In the genomic region with DNA sequence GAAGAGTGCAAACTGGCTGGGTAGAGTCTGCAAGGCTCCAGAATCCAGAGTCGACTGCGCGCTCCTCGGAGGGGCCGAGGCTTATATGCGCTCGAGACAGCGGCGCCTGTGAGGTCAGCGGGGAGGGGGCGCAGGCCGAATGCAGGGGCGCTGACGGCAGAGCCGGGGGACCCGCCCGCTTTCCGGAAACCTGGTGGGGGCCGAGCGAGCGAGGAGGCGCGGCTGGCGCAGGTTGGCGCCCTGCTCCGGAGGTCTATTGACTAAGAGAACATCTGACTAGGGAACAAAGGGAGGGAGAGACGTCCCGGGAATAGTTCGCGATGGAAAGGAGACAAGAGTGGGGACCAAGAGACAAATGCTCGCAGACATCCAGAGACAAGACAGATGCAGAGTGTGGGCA, we compare ENCODE assay signal across 9 mouse cellular contexts. TPM values are rescaled to one million over a fixed set of nuclear protein-coding genes. Genes with fewer than 3 reads are reported as not detected.
DNase-seq lines count a peak whose midpoint lies in the region; ATAC-seq and TF ChIP-seq lines count a peak whose summit lies in the region.
"Had no signal": no experiment of that assay in that cellular context is flagged by ENCODE, and none has a peak within 500 bp of the region (broad histone marks: within the 10 kb centered on the region; RNA-seq: fewer than 3 reads in every experiment).

Trh (minus strand) TSS at position 60 of the 400 bp plus-strand sequence.

- intact Hi-C loops in gastrocnemius, adult 2 months (cut with DNase I) = no loop called here

- TF ChIP-seq CTCF in gastrocnemius, adult 2 months (IDR thresholded peaks at IDR 0.05) = no peak

- no peak for DNase-seq in kidney, postnatal 25 days
- DNase-seq in embryonic facial prominence, embryonic 11.5 days (ENCODE audit: low spot score) = peak; percentile 15
- DNase-seq in gastrocnemius, adult 2 months = no peak
- DNase-seq in adrenal gland, postnatal 4 days (ENCODE audit: low spot score in 2 of 2) = no peak

- H3K27ac ChIP-seq in kidney, embryonic 16.5 days (ENCODE audit: low read length) = no peak within 1 kb of the TSS
- no peak within 1 kb of the TSS for H3K27ac ChIP-seq in embryonic facial prominence, embryonic 11.5 days (replicated peaks; ENCODE audit: low read depth, low read length)
- H3K27ac ChIP-seq in intestine, embryonic 16.5 days (ENCODE audit: low read length) = no peak within 1 kb of the TSS
- no peak within 1 kb of the TSS for H3K27ac ChIP-seq in neural tube, embryonic 14.5 days (ENCODE audit: low read depth, low read length)
- no peak within 1 kb of the TSS for H3K27ac ChIP-seq in gastrocnemius, adult 2 months

- no peaks in the 10 kb centered on the region for H3K36me3 ChIP-seq in kidney, embryonic 16.5 days (ENCODE audit: insufficient read depth, low read length)
- no peaks in the 10 kb centered on the region for H3K36me3 ChIP-seq in embryonic facial prominence, embryonic 11.5 days (replicated peaks; ENCODE audit: control insufficient read depth, insufficient read depth, low read depth, low read length)
- no peaks in the 10 kb centered on the region for H3K36me3 ChIP-seq in intestine, embryonic 16.5 days (ENCODE audit: control insufficient read depth, insufficient read depth, low read length)
- no peaks in the 10 kb centered on the region for H3K36me3 ChIP-seq in neural tube, embryonic 14.5 days (ENCODE audit: control insufficient read depth, insufficient read depth, low read length)

- H3K4me1 ChIP-seq in kidney, embryonic 16.5 days (ENCODE audit: insufficient read depth, low read length) = 0 out of 2 replicates have a peak, but pooled peaks cover 5% of the 10 kb centered on the region
- no peaks in the 10 kb centered on the region for H3K4me1 ChIP-seq in embryonic facial prominence, embryonic 11.5 days (ENCODE audit: control insufficient read depth, insufficient read depth, low read length)
- 0 out of 2 replicates have a peak, but pooled peaks cover 3% of the 10 kb centered on the region for H3K4me1 ChIP-seq in intestine, embryonic 16.5 days (ENCODE audit: control insufficient read depth, insufficient read depth, low read length)
- H3K4me1 ChIP-seq in neural tube, embryonic 14.5 days (ENCODE audit: control insufficient read depth, insufficient read depth, low read length) = no peaks in the 10 kb centered on the region

- peaks cover 29% of the 10 kb centered on the region for H3K27me3 ChIP-seq in kidney, embryonic 16.5 days (ENCODE audit: insufficient read depth, low read length)
- H3K27me3 ChIP-seq in embryonic facial prominence, embryonic 11.5 days (ENCODE audit: control insufficient read depth, insufficient read depth, low read length) = peaks cover 21% of the 10 kb centered on the region
- peaks cover 24% of the 10 kb centered on the region for H3K27me3 ChIP-seq in intestine, embryonic 16.5 days (replicated peaks; ENCODE audit: control insufficient read depth, insufficient read depth, low read length)
- H3K27me3 ChIP-seq in neural tube, embryonic 14.5 days (ENCODE audit: control insufficient read depth, insufficient read depth, low read length) = no peaks in the 10 kb centered on the region; the same call in none of the 2 replicates

- 1% methylated on average over 31 of the region's 31 CpGs for WGBS in kidney, embryonic 16.5 days
- WGBS in embryonic facial prominence, embryonic 11.5 days = 1% methylated on average over 31 of the region's 31 CpGs
- under 1% methylated on average over 31 of the region's 31 CpGs for WGBS in intestine, embryonic 16.5 days
- WGBS in neural tube, embryonic 14.5 days = under 1% methylated on average over 31 of the region's 31 CpGs

- no peaks in the 10 kb centered on the region for H3K9me3 ChIP-seq in kidney, embryonic 16.5 days (ENCODE audit: low read length)
- H3K9me3 ChIP-seq in embryonic facial prominence, embryonic 11.5 days (replicated peaks; ENCODE audit: control insufficient read depth, low read length) = no peaks in the 10 kb centered on the region
- H3K9me3 ChIP-seq in intestine, embryonic 16.5 days (ENCODE audit: control insufficient read depth, low read length) = no peaks in the 10 kb centered on the region
- H3K9me3 ChIP-seq in neural tube, embryonic 14.5 days (ENCODE audit: control insufficient read depth, low read length) = no peaks in the 10 kb centered on the region

- peak within 1 kb of the TSS; percentile 57 for H3K9ac ChIP-seq in kidney, embryonic 16.5 days (replicated peaks; ENCODE audit: low read length)
- peak within 1 kb of the TSS; percentile 54 for H3K9ac ChIP-seq in embryonic facial prominence, embryonic 11.5 days (replicated peaks; ENCODE audit: low read length)
- peak within 1 kb of the TSS; percentile 41; the same call in 1 of the 2 replicates for H3K9ac ChIP-seq in intestine, embryonic 16.5 days (ENCODE audit: low read depth, low read length)
- H3K9ac ChIP-seq in neural tube, embryonic 14.5 days (replicated peaks; ENCODE audit: low read depth, low read length) = peak within 1 kb of the TSS; percentile 52

- no peak for ATAC-seq in kidney, embryonic 16.5 days (ENCODE audit: low FRiP score, low TSS enrichment)
- no peak for ATAC-seq in embryonic facial prominence, embryonic 11.5 days (replicated peaks; ENCODE audit: insufficient number of reproducible peaks, low FRiP score, low TSS enrichment, low read depth)
- ATAC-seq in intestine, embryonic 16.5 days = no peak
- ATAC-seq in neural tube, embryonic 14.5 days (ENCODE audit: low read depth) = no peak
- ATAC-seq in granulocyte monocyte progenitor cell, adult 5-6 weeks (replicated peaks; ENCODE audit: poor library complexity, severe bottlenecking) = no peak

- H3K4me2 ChIP-seq in kidney, embryonic 16.5 days (replicated peaks; ENCODE audit: low read depth, low read length) = peak within 1 kb of the TSS; percentile 61
- peak within 1 kb of the TSS; percentile 70 for H3K4me2 ChIP-seq in embryonic facial prominence, embryonic 11.5 days (ENCODE audit: low read depth, low read length)
- H3K4me2 ChIP-seq in intestine, embryonic 16.5 days (ENCODE audit: low read depth, low read length) = peak within 1 kb of the TSS; percentile 53
- H3K4me2 ChIP-seq in neural tube, embryonic 14.5 days (ENCODE audit: low read depth, low read length) = peak within 1 kb of the TSS; percentile 58

- peak within 1 kb of the TSS; percentile 45 for H3K4me3 ChIP-seq in kidney, embryonic 16.5 days (ENCODE audit: low read length)
- H3K4me3 ChIP-seq in embryonic facial prominence, embryonic 11.5 days (ENCODE audit: low read depth, low read length) = peak within 1 kb of the TSS; percentile 33
- H3K4me3 ChIP-seq in intestine, embryonic 16.5 days (ENCODE audit: low read length) = peak within 1 kb of the TSS; percentile 37
- H3K4me3 ChIP-seq in neural tube, embryonic 14.5 days (ENCODE audit: low read depth, low read length) = peak within 1 kb of the TSS; percentile 26; the same call in 1 of the 2 replicates
- no peak within 1 kb of the TSS for H3K4me3 ChIP-seq in gastrocnemius, adult 2 months

RNA-seq across cellular contexts. Expression of gene Trh, which starts in this region (rescaled TPM):
- 7.2 TPM in 2 replicates for polyA plus RNA-seq in kidney, embryonic 16.5 days (2015; fragmentation: Nextera tagmentation; extraction: Ambion mirVana)
- 0.56 and 1.9 TPM in 2 replicates for polyA plus RNA-seq in embryonic facial prominence, embryonic 11.5 days (2014; fragmentation: Nextera tagmentation; extraction: Ambion mirVana)
- 1.8 and 2.5 TPM in 2 replicates for polyA plus RNA-seq in intestine, embryonic 16.5 days (2015; fragmentation: Nextera tagmentation; extraction: Ambion mirVana)
- 0.78 and 1.1 TPM in 2 replicates for polyA plus RNA-seq in neural tube, embryonic 14.5 days (2014; fragmentation: Nextera tagmentation; extraction: Ambion mirVana)
- not detected for total RNA-seq in gastrocnemius, adult 2 months (2021)
- under 1 TPM in 1 of 2 experiments, not detected in 1; 0.22 TPM for total RNA-seq in adrenal gland, postnatal 4 days (2021)
- total RNA-seq in granulocyte monocyte progenitor cell, adult 5-6 weeks (2014; fragmentation: Nextera tagmentation) = not detected in 2 replicates
- not detected in 2 replicates for total RNA-seq in granulocyte monocyte progenitor cell, adult 5-6 weeks (2017)
- polyA plus RNA-seq: large intestine, adult 2 months had no signal
